Mouse (Mus musculus) stomach, postnatal 0 days (tissue): ENCODE measurements at regions not wholly inside any gene's neighbourhood (a gene's known extent, or its start where the extent isn't known, plus 50 kb on each side); places are given as distances from the start of the nearest gene placed in this dataset.

Experiments used
- ATAC-seq: fragments of 200-750 bp; cut with Nextera tagmentation; 2 replicates; pipeline ENCODE4 v1.8.0; 2017; ENCODE audit not compliant: low FRiP score, low TSS enrichment
- DNase-seq: peaks from one replicate; pipeline ENCODE4 v3.0.0-alpha.2; 2016; ENCODE audit warnings: low spot score
- H3K27ac ChIP-seq: fragments of 300-500 bp; sonication (generic); replicated peaks from 2 replicates; pipeline ENCODE4 v1.5.1; 2014; ENCODE audit warnings: mild to moderate bottlenecking, control low read depth
- H3K27me3 ChIP-seq: fragments of 300-500 bp; sonication (generic); 2 replicates; pipeline ENCODE4 v1.6.1; 2014; ENCODE audit warnings: low read length; ENCODE audit not compliant: control insufficient read depth, insufficient read depth
- H3K36me3 ChIP-seq: fragments of 300-500 bp; sonication (generic); 2 replicates; pipeline ENCODE4 v1.6.1; 2014; ENCODE audit warnings: low read length, mixed read lengths; ENCODE audit not compliant: control insufficient read depth, insufficient read depth
- H3K4me1 ChIP-seq: fragments of 300-500 bp; sonication (generic); replicated peaks from 2 replicates; pipeline ENCODE4 v1.6.1; 2014; ENCODE audit warnings: antibody characterized with exemption; ENCODE audit not compliant: control insufficient read depth, insufficient read depth
- H3K4me2 ChIP-seq: fragments of 300-500 bp; sonication (generic); replicated peaks from 2 replicates; pipeline ENCODE4 v1.6.1; 2014; ENCODE audit warnings: low read depth, mild to moderate bottlenecking, control low read depth, moderate library complexity
- H3K4me3 ChIP-seq: fragments of 300-500 bp; sonication (generic); 2 replicates; pipeline ENCODE4 v1.5.1; 2014; ENCODE audit warnings: low read depth, low read length, control low read depth
- H3K9ac ChIP-seq: fragments of 300-500 bp; sonication (generic); 2 replicates; pipeline ENCODE4 v1.6.1; 2014; ENCODE audit warnings: mild to moderate bottlenecking, low read length, control low read depth, mixed read lengths
- H3K9me3 ChIP-seq: fragments of 300-500 bp; sonication (generic); 2 replicates; pipeline ENCODE4 v1.6.1; 2016; ENCODE audit warnings: low read length; ENCODE audit not compliant: control insufficient read depth
- CTCF ChIP-seq: IDR thresholded peaks from 2 replicates; pipeline ENCODE4 v1.5.1; 2016; ENCODE audit warnings: antibody characterized with exemption, low read depth, mild to moderate bottlenecking, moderate library complexity
- EP300 ChIP-seq: optimal IDR thresholded peaks from 2 replicates; pipeline ENCODE3; 2016; ENCODE audit warnings: antibody characterized with exemption
- WGBS: fragments of 180-500 bp; shearing (Covaris S2); extraction: QIAGEN DNeasy Blood & Tissue Kit; methylation state at CpG from one replicate; pipeline ENCODE4 v1.1.7; 2014; 5-methylcytosine and 5-hydroxymethylcytosine counted together

- Histone ChIP-seq H3K4me1 (no peaks in the 10 kb centered on the region), H3K27me3 (no peaks in the 10 kb centered on the region), H3K9ac (no peak overlapping the region), H3K36me3 (no peaks in the 10 kb centered on the region), H3K27ac (no peak overlapping the region), H3K4me2 (peak overlapping the region; percentile 18; the same call in 1 of the 2 replicates), H3K9me3 (no peaks in the 10 kb centered on the region), H3K4me3 (no peak overlapping the region)
- no peak for DNase-seq
- TF ChIP-seq EP300 = no peak
- no peak for TF ChIP-seq CTCF
- WGBS = 22% methylated on average over 7 of the region's 7 CpGs
- ATAC-seq = no peak
Measured at GRCm38 (mm10) chr19:21143970-21144595, 128.0 kb upstream of the Zfand5 start.

- DNase-seq = no peak
- ATAC-seq = no peak
- Histone ChIP-seq H3K4me3 (no peak overlapping the region), H3K9ac (no peak overlapping the region), H3K9me3 (no peaks in the 10 kb centered on the region), H3K27ac (no peak overlapping the region), H3K4me2 (no peak overlapping the region), H3K4me1 (no peaks in the 10 kb centered on the region), H3K36me3 (no peaks in the 10 kb centered on the region), H3K27me3 (no peaks in the 10 kb centered on the region)
- TF ChIP-seq EP300 (no peak), CTCF (no peak)
- 39% methylated on average over 3 of the region's 3 CpGs for WGBS
Measured at GRCm38 (mm10) chr19:21140456-21140855, 131.6 kb upstream of the Zfand5 start.

GRCm38 (mm10) chr19:21138998-21139495, 133.0 kb upstream of the Zfand5 start:
- 66% methylated on average over 8 of the region's 8 CpGs for WGBS
- Histone ChIP-seq H3K4me2 (no peak overlapping the region), H3K9me3 (no peaks in the 10 kb centered on the region), H3K9ac (no peak overlapping the region), H3K4me3 (no peak overlapping the region), H3K4me1 (no peaks in the 10 kb centered on the region), H3K27me3 (no peaks in the 10 kb centered on the region), H3K27ac (no peak overlapping the region), H3K36me3 (no peaks in the 10 kb centered on the region)
- DNase-seq = no peak
- TF ChIP-seq CTCF (no peak), EP300 (no peak)
- no peak for ATAC-seq

GRCm38 (mm10) chr19:21136756-21137155, 135.3 kb upstream of the Zfand5 start:
- no peaks in the 10 kb centered on the region for H3K27me3 ChIP-seq
- no peaks in the 10 kb centered on the region for H3K9me3 ChIP-seq
- DNase-seq = no peak
- no peaks in the 10 kb centered on the region for H3K4me1 ChIP-seq
- no peaks in the 10 kb centered on the region for H3K36me3 ChIP-seq
- WGBS = 58% methylated on average over 1 of the region's 1 CpGs
- H3K9ac ChIP-seq = no peak overlapping the region
- no peak for ATAC-seq
- TF ChIP-seq CTCF (no peak), EP300 (no peak)
- no peak overlapping the region for H3K4me3 ChIP-seq
- no peak overlapping the region for H3K4me2 ChIP-seq
- H3K27ac ChIP-seq = no peak overlapping the region

GRCm38 (mm10) chr19:21135998-21136380, 136.1 kb upstream of the Zfand5 start:
- 71% methylated on average over 5 of the region's 5 CpGs for whole genome bisulfite sequencing

GRCm38 (mm10) chr19:21135297-21135997, 136.6 kb upstream of the Zfand5 start:
- no peaks in the 10 kb centered on the region for H3K9me3 ChIP-seq
- DNase-seq = no peak
- no peak for TF ChIP-seq EP300
- no peak for TF ChIP-seq CTCF
- H3K4me2 ChIP-seq = no peak overlapping the region
- no peaks in the 10 kb centered on the region for H3K36me3 ChIP-seq
- H3K27me3 ChIP-seq = no peaks in the 10 kb centered on the region
- no peaks in the 10 kb centered on the region for H3K4me1 ChIP-seq
- WGBS = 45% methylated on average over 6 of the region's 6 CpGs
- no peak overlapping the region for H3K27ac ChIP-seq
- ATAC-seq = no peak
- H3K4me3 ChIP-seq = no peak overlapping the region
- no peak overlapping the region for H3K9ac ChIP-seq

More at GRCm38 (mm10) chr19:21135998-21136380, 136.1 kb upstream of the Zfand5 start:
- no peaks in the 10 kb centered on the region for H3K36me3 ChIP-seq
- no peaks in the 10 kb centered on the region for H3K9me3 ChIP-seq
- no peak overlapping the region for H3K9ac ChIP-seq
- no peak for ATAC-seq
- no peaks in the 10 kb centered on the region for H3K4me1 ChIP-seq
- DNase-seq = no peak
- no peaks in the 10 kb centered on the region for H3K27me3 ChIP-seq
- no peak overlapping the region for H3K4me3 ChIP-seq
- TF ChIP-seq EP300 = no peak
- no peak for TF ChIP-seq CTCF
- no peak overlapping the region for H3K4me2 ChIP-seq
- H3K27ac ChIP-seq = no peak overlapping the region
